Mouse (Mus musculus) cerebellum, adult 18-20 months (tissue): ENCODE measurements at regions not wholly inside any gene's neighbourhood (a gene's known extent, or its start where the extent isn't known, plus 50 kb on each side); places are given as distances from the start of the nearest gene placed in this dataset.
"Not testable (repeated sequence)": the region's sequence is repeated elsewhere in the genome, so short reads cannot be mapped to it uniquely, and the experiment has no call there.

Experiments used
- DNase-seq, 2 experiments: peaks; one replicate each; pipeline ENCODE4 v3.0.0; 2021

- no peak for DNase-seq
Measured at GRCm38 (mm10) chr9:92661938-92662337, 119.9 kb downstream of the Plod2 start.

GRCm38 (mm10) chr9:92667361-92667881, 125.4 kb downstream of the Plod2 start:
- DNase-seq, result no peak

- DNase-seq, result no peak
Measured at GRCm38 (mm10) chr9:92671966-92672365, 129.9 kb downstream of the Plod2 start.

- no peak for DNase-seq
Measured at GRCm38 (mm10) chr9:92694361-92695016, 152.5 kb downstream of the Plod2 start.

- DNase-seq, result no peak
Measured at GRCm38 (mm10) chr9:92697971-92698370, 155.9 kb downstream of the Plod2 start.

- DNase-seq, result no peak
Measured at GRCm38 (mm10) chr9:92704752-92705151, 162.7 kb downstream of the Plod2 start.

- no peak for DNase-seq
Measured at GRCm38 (mm10) chr9:92707011-92707410, 165.0 kb downstream of the Plod2 start.

GRCm38 (mm10) chr9:92717176-92717575, 175.2 kb downstream of the Plod2 start:
- no peak for DNase-seq

GRCm38 (mm10) chr9:92718337-92718736, 176.3 kb downstream of the Plod2 start:
- DNase-seq, result no peak

- DNase-seq, result no peak
Measured at GRCm38 (mm10) chr9:92719251-92719650, 177.2 kb downstream of the Plod2 start.

- no peak for DNase-seq
Measured at GRCm38 (mm10) chr9:92728864-92729263, 186.8 kb downstream of the Plod2 start.

- no peak for DNase-seq
Measured at GRCm38 (mm10) chr9:92731396-92731795, 189.4 kb downstream of the Plod2 start.

- no peak for DNase-seq
Measured at GRCm38 (mm10) chr9:92767532-92767931, 225.5 kb downstream of the Plod2 start.

GRCm38 (mm10) chr9:92768432-92768831, 226.4 kb downstream of the Plod2 start:
- DNase-seq, result no peak

- DNase-seq, result peak; percentile 8 to 13
Measured at GRCm38 (mm10) chr9:92769528-92769927, 227.5 kb downstream of the Plod2 start.

- DNase-seq, result no peak
Measured at GRCm38 (mm10) chr9:92771002-92771401, 229.0 kb downstream of the Plod2 start.

- DNase-seq, result no peak
Measured at GRCm38 (mm10) chr9:92771716-92772115, 229.7 kb downstream of the Plod2 start.

GRCm38 (mm10) chr9:92782922-92783454, 241.0 kb downstream of the Plod2 start:
- DNase-seq, result no peak

- no peak for DNase-seq
Measured at GRCm38 (mm10) chr9:92799695-92800094, 257.7 kb downstream of the Plod2 start.

- no peak for DNase-seq
Measured at GRCm38 (mm10) chr9:92809469-92809868, 267.4 kb downstream of the Plod2 start.

GRCm38 (mm10) chr9:92820721-92821120, 278.7 kb downstream of the Plod2 start:
- DNase-seq, result no peak

GRCm38 (mm10) chr9:92826708-92827353, 284.8 kb downstream of the Plod2 start:
- DNase-seq, result no peak

- DNase-seq, result not testable (repeated sequence)
Measured at GRCm38 (mm10) chr9:92836156-92836555, 294.1 kb downstream of the Plod2 start.

- no peak for DNase-seq
Measured at GRCm38 (mm10) chr9:92856410-92857083, 314.5 kb downstream of the Plod2 start.
